Mouse (Mus musculus): ENCODE data around the gene Nme2.

Gene Nme2

DNA sequence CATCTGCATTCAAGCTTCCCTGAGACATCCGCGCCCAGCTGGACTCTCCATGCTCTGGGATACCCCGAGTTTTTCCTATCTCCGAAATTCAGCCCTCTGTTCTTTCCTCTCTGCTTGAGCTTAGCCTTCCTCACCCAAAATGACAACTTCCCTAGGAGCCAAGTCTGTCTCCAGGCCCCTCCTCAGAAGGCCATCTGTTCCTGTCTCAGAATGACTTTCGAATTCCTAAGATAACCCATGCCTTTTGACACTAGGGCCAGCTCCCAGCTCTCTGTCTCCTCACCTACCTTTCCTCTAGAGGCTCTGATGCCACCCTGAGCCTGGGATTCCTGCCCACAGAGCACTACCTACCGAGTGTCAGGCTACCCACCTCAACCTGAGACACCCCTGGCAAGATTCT is at the start of gene Nme2:
Gene Nme2 (minus strand): TSS at position 101 of the 400 bp plus-strand sequence.
- DNase-seq = no peak

DNA sequence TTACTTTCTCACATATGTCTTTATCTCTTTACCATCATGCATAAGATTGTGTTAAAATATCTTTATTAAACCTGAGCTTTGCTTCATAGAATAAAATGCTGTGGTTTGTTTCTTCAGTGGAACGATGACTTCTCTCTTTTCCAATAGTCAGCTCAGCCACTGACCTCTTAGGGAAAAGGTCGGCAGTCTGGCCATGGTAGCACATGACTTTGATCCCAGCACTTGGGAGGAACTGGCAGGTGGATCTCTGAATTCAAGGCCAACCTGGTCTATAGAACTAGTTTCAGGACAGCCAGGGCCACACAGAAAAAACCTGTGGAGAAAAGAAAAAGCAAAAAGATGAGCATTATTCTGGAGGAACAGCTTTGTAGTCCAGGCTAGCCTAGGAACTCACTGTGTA is 47.3 kb upstream of the Nme2 start:
- DNase-seq = no peak

GRCm38 (mm10) chr11:93999276-93999675 is 43.2 kb upstream of the Nme2 start:
- no peak for DNase-seq

GRCm38 (mm10) chr11:93997141-93997775 is 41.2 kb upstream of the Nme2 start:
- peak; percentile 25 for DNase-seq

DNA sequence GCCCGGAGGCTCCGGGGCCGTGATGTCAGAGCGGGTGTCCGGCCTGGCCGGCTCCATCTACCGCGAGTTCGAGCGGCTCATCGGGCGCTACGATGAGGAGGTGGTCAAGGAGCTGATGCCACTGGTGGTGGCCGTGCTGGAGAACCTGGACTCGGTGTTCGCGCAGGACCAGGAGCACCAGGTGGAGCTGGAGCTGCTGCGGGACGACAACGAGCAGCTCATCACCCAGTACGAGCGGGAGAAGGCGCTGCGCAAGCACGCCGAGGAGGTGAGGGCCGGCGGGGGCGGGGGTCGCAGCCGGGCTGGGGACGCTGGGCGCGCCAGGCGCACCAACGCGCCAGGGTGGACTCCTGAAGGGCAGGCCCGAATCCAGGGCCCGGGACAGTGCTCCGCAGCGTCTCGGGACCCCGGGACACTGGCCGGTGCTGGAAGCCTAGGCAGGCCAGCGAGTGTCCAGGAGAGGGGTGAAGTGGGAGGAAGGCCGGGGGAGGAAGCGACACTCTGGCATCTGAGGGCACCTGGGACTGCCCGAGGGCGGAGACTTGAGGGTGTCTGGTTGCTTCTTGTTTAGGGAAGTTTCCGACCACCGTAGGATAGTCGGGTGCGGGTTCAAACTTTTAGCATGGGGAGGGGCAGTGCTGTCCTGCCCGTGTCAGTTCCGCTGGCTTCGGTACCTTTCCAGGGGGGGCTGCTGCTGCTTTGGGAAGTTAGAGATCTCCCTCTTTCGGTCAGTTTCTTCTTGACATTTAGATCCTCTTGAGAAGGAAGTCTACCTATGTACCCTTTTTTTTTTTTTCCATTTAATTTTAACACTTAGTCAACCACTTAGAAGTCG is 40.5 kb upstream of the Nme2 start:
- DNase-seq = no peak

DNA sequence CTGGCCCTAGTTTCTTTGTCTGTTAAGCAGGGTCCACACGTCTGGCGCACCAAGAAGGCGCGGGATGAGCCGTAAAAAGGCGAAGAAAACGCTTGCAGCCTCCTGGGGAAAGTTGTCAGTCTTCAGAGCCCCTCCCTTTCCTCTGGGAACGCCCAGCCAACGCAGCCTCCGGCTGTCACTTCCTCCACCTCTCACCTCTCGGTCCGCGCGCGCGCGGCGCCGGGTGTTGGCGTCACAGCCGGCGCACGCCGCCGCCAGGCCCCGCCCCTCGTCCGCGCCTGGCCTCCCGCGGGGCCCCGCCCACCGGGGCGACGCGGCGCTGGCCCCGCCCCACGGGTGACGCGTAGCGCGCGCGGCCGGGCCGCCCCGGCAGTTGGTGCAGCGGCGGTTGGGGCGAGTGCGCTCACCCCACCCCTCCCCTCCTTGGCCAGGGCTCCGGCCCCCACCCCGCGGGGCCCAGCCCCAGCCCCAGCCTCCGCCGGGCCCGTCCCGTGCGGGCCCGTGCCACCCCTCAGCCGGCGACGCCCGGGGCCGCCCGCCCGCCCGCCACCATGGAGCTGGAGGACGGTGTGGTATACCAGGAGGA is 39.8 kb upstream of the Nme2 start, which contains the start of gene Spag9:
Gene Spag9 (plus strand): TSS at position 372 of the 586 bp plus-strand sequence.
- peak; percentile 90 for DNase-seq

- DNase-seq = peak; percentile 71
Observed at GRCm38 (mm10) chr11:93995111-93995719, 39.2 kb upstream of the Nme2 start.

GRCm38 (mm10) chr11:93994531-93994930 is 38.5 kb upstream of the Nme2 start:
- no peak for DNase-seq

GRCm38 (mm10) chr11:93988328-93989062 is 32.4 kb upstream of the Nme2 start:
- no peak for DNase-seq

- no peak for DNase-seq
Observed at GRCm38 (mm10) chr11:93987625-93988327, 31.7 kb upstream of the Nme2 start.

GRCm38 (mm10) chr11:93987026-93987425 is 31.0 kb upstream of the Nme2 start:
- DNase-seq = no peak

- DNase-seq = no peak
Observed at GRCm38 (mm10) chr11:93986298-93986697, 30.2 kb upstream of the Nme2 start.

- DNase-seq = no peak
Observed at GRCm38 (mm10) chr11:93985265-93985664, 29.2 kb upstream of the Nme2 start.

DNA sequence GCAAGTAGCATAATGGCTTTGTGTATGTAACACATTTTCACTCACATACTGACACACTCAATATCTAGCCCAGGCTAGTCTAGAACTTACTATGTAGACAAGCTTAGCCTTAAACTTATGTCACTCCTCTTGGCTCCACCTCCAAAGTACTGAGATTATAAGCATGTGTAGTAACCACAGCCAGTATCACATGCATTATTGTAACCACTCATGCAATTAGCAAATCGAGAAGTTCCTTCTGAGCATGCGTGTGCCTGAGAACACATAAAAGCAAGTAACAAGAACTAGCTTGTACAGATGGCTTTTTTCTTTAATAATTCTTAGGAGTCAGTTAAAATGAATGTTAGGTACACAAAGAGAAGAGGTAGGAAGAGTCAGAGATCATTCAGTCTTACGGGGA is 28.6 kb upstream of the Nme2 start:
- no peak for DNase-seq

DNA sequence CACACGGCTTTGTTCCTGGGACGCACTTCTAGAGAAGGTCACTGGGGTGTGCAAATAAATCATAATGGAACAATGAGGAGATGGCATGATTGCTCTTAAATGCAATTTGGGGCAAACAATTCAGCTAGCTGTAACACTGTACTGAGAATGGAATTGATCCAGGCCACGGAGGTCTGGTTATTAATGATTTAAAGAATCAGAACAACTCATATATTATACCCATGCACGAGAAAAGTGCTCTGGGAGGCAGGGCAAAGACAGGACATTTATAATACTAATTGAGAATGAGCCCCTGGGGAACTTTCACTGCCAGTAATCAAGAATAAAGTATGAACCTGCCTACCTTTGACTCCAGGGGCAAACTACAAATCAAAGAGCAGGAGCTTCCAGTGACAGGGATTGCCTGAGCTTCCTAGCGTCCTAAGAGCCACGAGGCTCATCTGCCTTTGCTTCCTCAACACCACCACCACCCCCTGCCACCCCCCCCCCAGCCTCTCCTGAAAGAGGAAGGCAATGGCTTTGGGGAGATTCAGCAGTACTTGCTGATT is 23.5 kb upstream of the Nme2 start:
- DNase-seq = no peak

DNA sequence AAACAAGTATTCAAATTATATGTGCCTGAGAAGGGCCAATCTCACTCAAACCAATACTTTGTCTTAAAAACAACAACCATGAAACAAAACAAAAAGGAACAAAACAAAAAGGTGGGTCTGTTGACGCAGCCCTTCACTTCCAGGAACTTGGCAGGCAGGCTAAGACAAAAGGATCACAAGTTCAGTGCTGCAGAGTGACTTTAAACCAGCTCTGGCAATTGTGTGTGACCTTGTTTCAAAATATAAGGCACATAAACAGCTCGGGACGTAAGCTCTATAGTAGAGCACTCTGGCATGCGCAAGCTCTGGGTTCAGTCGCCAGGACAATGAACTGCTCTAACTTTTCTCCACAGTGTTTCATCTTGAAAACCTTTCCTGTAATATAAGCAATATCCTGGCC is 16.9 kb upstream of the Nme2 start:
- DNase-seq = no peak

GRCm38 (mm10) chr11:93969799-93970198 is 13.7 kb upstream of the Nme2 start:
- no peak for DNase-seq

GRCm38 (mm10) chr11:93969171-93969570 is 13.1 kb upstream of the Nme2 start:
- DNase-seq = no peak

- DNase-seq = no peak
Observed at GRCm38 (mm10) chr11:93968848-93969128, 12.7 kb upstream of the Nme2 start.

DNA sequence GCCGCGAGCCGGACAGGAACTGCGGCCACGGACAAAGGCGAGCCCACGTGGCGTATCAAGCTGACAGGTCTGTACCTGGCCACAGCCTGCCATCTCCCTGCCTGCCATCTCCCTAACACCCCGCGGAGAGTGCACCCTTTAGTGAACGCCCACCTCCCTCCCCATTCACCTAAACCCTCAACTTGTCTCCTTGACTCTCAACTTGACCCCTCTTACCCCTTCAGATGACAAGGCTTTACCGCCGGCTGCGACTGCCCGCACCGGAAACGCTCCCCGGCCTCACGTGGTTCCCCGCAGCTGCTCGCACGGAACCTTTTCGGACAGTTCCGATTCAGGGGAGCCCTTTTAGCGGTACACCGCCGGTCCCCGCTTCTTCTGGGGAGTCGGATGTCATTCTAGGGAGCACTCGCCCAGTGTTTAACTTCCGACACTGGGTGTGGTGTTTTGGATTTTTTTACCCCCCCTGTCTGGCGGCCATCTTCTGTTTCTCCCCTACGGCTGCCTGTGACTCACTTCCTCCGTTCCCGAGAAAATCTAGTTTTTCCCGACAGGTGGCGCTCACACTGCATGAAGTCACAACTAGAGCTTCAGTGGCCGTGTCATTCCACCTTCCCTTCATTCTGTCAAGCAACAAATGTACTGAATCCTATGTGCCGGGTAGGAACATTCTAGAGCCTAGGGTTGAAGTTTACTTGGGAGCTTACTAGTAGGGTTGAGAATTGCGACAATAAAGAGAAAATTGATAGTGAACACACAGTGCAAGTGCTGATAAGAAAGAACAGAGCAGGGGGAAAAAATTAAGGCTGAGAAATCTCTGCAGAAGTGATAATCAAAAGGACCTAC is 12.2 kb upstream of the Nme2 start, which contains the start of the genes Gm20390 and Nme1:
Gene Gm20390 (minus strand): TSS at position 289 of the 843 bp plus-strand sequence.
Gene Nme1 (minus strand): TSS at position 517 of the 843 bp plus-strand sequence.
- peak; percentile 98 for DNase-seq

- no peak for DNase-seq
Observed at GRCm38 (mm10) chr11:93967381-93967780, 11.3 kb upstream of the Nme2 start.

Measured in cerebellum, adult 8-10 months (tissue).